In genomic region chr9:108566815-108567776, GRCm38 (mm10) we compare ENCODE assay signal across 8 mouse cellular contexts. TPM values are rescaled to one million over a fixed set of nuclear protein-coding genes. Genes with fewer than 3 reads are reported as not detected.
A peak's percentile ranks its signal among the peaks of the same experiment; 100 is the strongest.
DNase-seq lines count a peak whose midpoint lies in the region; ATAC-seq and TF ChIP-seq lines count a peak whose summit lies in the region.

Ndufaf3 (minus strand) TSS chr9:108567434.

- WGBS in bone marrow, adult 2 months, result under 1% methylated on average over 73 of the region's 73 CpGs
- under 1% methylated on average over 73 of the region's 73 CpGs for WGBS in embryonic facial prominence, embryonic 15.5 days
- WGBS in kidney, embryonic 14.5 days, result under 1% methylated on average over 73 of the region's 73 CpGs
- under 1% methylated on average over 73 of the region's 73 CpGs for WGBS in limb, embryonic 15.5 days

- H3K9ac ChIP-seq in embryonic facial prominence, embryonic 15.5 days, result peak within 1 kb of the TSS; percentile 75
- H3K9ac ChIP-seq in kidney, embryonic 14.5 days (ENCODE audit: low read depth, low read length), result peak within 1 kb of the TSS; percentile 78
- H3K9ac ChIP-seq in limb, embryonic 15.5 days, result peak within 1 kb of the TSS; percentile 77

- peak within 1 kb of the TSS; percentile 94 for H3K27ac ChIP-seq in bone marrow, adult 2 months (ENCODE audit: control insufficient read depth, insufficient read depth, low read depth, low read length, poor library complexity)
- peak within 1 kb of the TSS; percentile 96 for H3K27ac ChIP-seq in embryonic facial prominence, embryonic 15.5 days (replicated peaks)
- H3K27ac ChIP-seq in kidney, embryonic 14.5 days (ENCODE audit: low read depth, low read length), result peak within 1 kb of the TSS; percentile 95
- H3K27ac ChIP-seq in limb, embryonic 15.5 days, result peak within 1 kb of the TSS; percentile 96

- H3K4me3 ChIP-seq in bone marrow, adult 2 months (replicated peaks; ENCODE audit: control insufficient read depth, low read depth, low read length), result peak within 1 kb of the TSS; percentile 98
- peak within 1 kb of the TSS; percentile 72 for H3K4me3 ChIP-seq in embryonic facial prominence, embryonic 15.5 days (replicated peaks)
- peak within 1 kb of the TSS; percentile 81 for H3K4me3 ChIP-seq in kidney, embryonic 14.5 days (ENCODE audit: low read length)
- H3K4me3 ChIP-seq in limb, embryonic 15.5 days, result peak within 1 kb of the TSS; percentile 74

- H3K4me1 ChIP-seq in bone marrow, adult 2 months (ENCODE audit: control insufficient read depth, insufficient read depth, low read length), result peaks cover 10% of the 10 kb centered on the region; the same call in 1 of the 2 replicates
- H3K4me1 ChIP-seq in embryonic facial prominence, embryonic 15.5 days, result peaks cover 40% of the 10 kb centered on the region
- H3K4me1 ChIP-seq in kidney, embryonic 14.5 days (ENCODE audit: control insufficient read depth, insufficient read depth, low read length), result peaks cover 21% of the 10 kb centered on the region
- peaks cover 42% of the 10 kb centered on the region for H3K4me1 ChIP-seq in limb, embryonic 15.5 days

- peak; percentile 99 for TF ChIP-seq POLR2A in bone marrow, adult 2 months (IDR thresholded peaks at IDR 0.05; ENCODE audit: borderline replicate concordance, control insufficient read depth, low read depth, low read length)

- H3K36me3 ChIP-seq in embryonic facial prominence, embryonic 15.5 days, result peaks cover 46% of the 10 kb centered on the region
- peaks cover 50% of the 10 kb centered on the region for H3K36me3 ChIP-seq in kidney, embryonic 14.5 days (ENCODE audit: control insufficient read depth, insufficient read depth, low read length)
- H3K36me3 ChIP-seq in limb, embryonic 15.5 days, result peaks cover 50% of the 10 kb centered on the region

- peak; percentile 86 for ATAC-seq in embryonic facial prominence, embryonic 15.5 days (ENCODE audit: insufficient number of reproducible peaks, low FRiP score, low TSS enrichment, low read depth)
- ATAC-seq in kidney, embryonic 14.5 days (ENCODE audit: low FRiP score, low TSS enrichment), result peak; percentile 83
- ATAC-seq in limb, embryonic 15.5 days (ENCODE audit: insufficient number of reproducible peaks, low FRiP score, low TSS enrichment, low read depth), result peak; percentile 84

- peak; percentile 95 for TF ChIP-seq CTCF in bone marrow, adult 2 months (IDR thresholded peaks at IDR 0.05; ENCODE audit: control insufficient read depth, insufficient read depth, low read length)

- H3K27me3 ChIP-seq in embryonic facial prominence, embryonic 15.5 days, result no peaks in the 10 kb centered on the region
- H3K27me3 ChIP-seq in kidney, embryonic 14.5 days (ENCODE audit: control insufficient read depth, insufficient read depth, low read length), result no peaks in the 10 kb centered on the region
- H3K27me3 ChIP-seq in limb, embryonic 15.5 days, result no peaks in the 10 kb centered on the region

- H3K4me2 ChIP-seq in embryonic facial prominence, embryonic 15.5 days (replicated peaks), result peak within 1 kb of the TSS; percentile 97
- H3K4me2 ChIP-seq in kidney, embryonic 14.5 days (replicated peaks; ENCODE audit: low read depth, low read length), result peak within 1 kb of the TSS; percentile 100
- peak within 1 kb of the TSS; percentile 98 for H3K4me2 ChIP-seq in limb, embryonic 15.5 days

- peak; percentile 97 for DNase-seq in 416B (ENCODE audit: low read depth)
- DNase-seq in heart, adult 8-10 months (ENCODE audit: low spot score), result peak; percentile 97
- peak; percentile 90 to 93 for DNase-seq in monocyte, adult 2 months (ENCODE audit: low read depth in 1 of 2, low spot score in 2 of 2)
- DNase-seq in spleen, postnatal 36 days (ENCODE audit: low spot score in 2 of 2), result peak; percentile 94 to 96

- no peaks in the 10 kb centered on the region for H3K9me3 ChIP-seq in embryonic facial prominence, embryonic 15.5 days (replicated peaks)
- H3K9me3 ChIP-seq in kidney, embryonic 14.5 days (ENCODE audit: control insufficient read depth, low read length), result no peaks in the 10 kb centered on the region
- H3K9me3 ChIP-seq in limb, embryonic 15.5 days, result no peaks in the 10 kb centered on the region

RNA-seq across cellular contexts. Expression of gene Ndufaf3, which starts in this region (rescaled TPM):
- 14.7 and 23.0 TPM in 2 replicates for polyA plus RNA-seq in bone marrow, adult 2 months (2011; ENCODE audit: insufficient read depth, insufficient read length, low replicate concordance, missing spikeins)
- polyA plus RNA-seq in embryonic facial prominence, embryonic 15.5 days (2015; fragmentation: Nextera tagmentation; extraction: Ambion mirVana), result 63.8 and 65.6 TPM in 2 replicates
- total RNA-seq in heart, adult 8-10 months (2022), result 10 to 100 TPM; 78.5 to 86.3 (median 81.1) TPM
- 37.0 and 50.6 TPM in 2 replicates for polyA plus RNA-seq in kidney, embryonic 14.5 days (2014; fragmentation: Nextera tagmentation; extraction: Ambion mirVana)
- 33.6 and 40.4 TPM in 2 replicates for polyA plus RNA-seq in limb, embryonic 15.5 days (2015; fragmentation: Nextera tagmentation; extraction: Ambion mirVana)

Comparison
In these comparisons a context has a peak if more than half of its experiments do, and no peak if none do; other contexts are left out.
1. Peak in every context shown above with its lines: DNase-seq, ATAC-seq, H3K4me3 ChIP-seq and H3K27ac ChIP-seq.